Mouse (Mus musculus): ENCODE results near the gene Cd4.
"Not testable (repeated sequence)": the region's sequence is repeated elsewhere in the genome, so short reads cannot be mapped to it uniquely, and the experiment has no call there.

Gene Cd4

GRCm38 (mm10) chr6:124840241-124841167, 47.5 kb downstream of the Cd4 start, which contains the start of gene Gnb3:
Gnb3 (minus strand) TSS chr6:124840275.
- DNase-seq: no peak

GRCm38 (mm10) chr6:124839805-124840204, 48.2 kb downstream of the Cd4 start:
- no peak for DNase-seq

- no peak for DNase-seq
Measured at GRCm38 (mm10) chr6:124836411-124836810, 51.6 kb downstream of the Cd4 start.

GRCm38 (mm10) chr6:124835531-124835930, 52.5 kb downstream of the Cd4 start:
- DNase-seq: peak in 1 of 2 experiments; percentile 29

- peak; percentile 25 to 38 for DNase-seq
Measured at GRCm38 (mm10) chr6:124834512-124835081, 53.4 kb downstream of the Cd4 start.

GRCm38 (mm10) chr6:124831649-124832048, 56.4 kb downstream of the Cd4 start:
- DNase-seq: no peak

- not testable (repeated sequence) for DNase-seq
Measured at GRCm38 (mm10) chr6:124831199-124831598, 56.8 kb downstream of the Cd4 start.

GRCm38 (mm10) chr6:124829799-124830700, 58.0 kb downstream of the Cd4 start:
- peak; percentile 96 for DNase-seq

GRCm38 (mm10) chr6:124828868-124829798, 58.9 kb downstream of the Cd4 start, which contains the start of the genes Usp5 and Cdca3:
Usp5 (minus strand) TSS chr6:124829484.
Cdca3 (plus strand) TSS chr6:124829547.
- peak; percentile 100 for DNase-seq

- DNase-seq: peak; percentile 36 to 42
Measured at GRCm38 (mm10) chr6:124828101-124828592, 59.9 kb downstream of the Cd4 start.

GRCm38 (mm10) chr6:124822049-124822448, 66.0 kb downstream of the Cd4 start:
- DNase-seq: no peak

GRCm38 (mm10) chr6:124820891-124821290, 67.1 kb downstream of the Cd4 start:
- DNase-seq: no peak

GRCm38 (mm10) chr6:124817971-124818370, 70.0 kb downstream of the Cd4 start:
- peak in 1 of 2 experiments; percentile 17 for DNase-seq

- no peak for DNase-seq
Measured at GRCm38 (mm10) chr6:124817563-124817962, 70.5 kb downstream of the Cd4 start.

GRCm38 (mm10) chr6:124817125-124817524, 70.9 kb downstream of the Cd4 start:
- no peak for DNase-seq

GRCm38 (mm10) chr6:124816611-124817010, 71.4 kb downstream of the Cd4 start:
- DNase-seq: no peak

GRCm38 (mm10) chr6:124814858-124815774, 72.9 kb downstream of the Cd4 start:
- no peak for DNase-seq

Data from lung, adult 18-20 months (tissue).